Mouse (Mus musculus) spleen, postnatal 36 days (tissue): ENCODE results near the gene Abhd14b.
A peak's percentile ranks its signal among the peaks of the same experiment; 100 is the strongest.

Experiments
- DNase-seq, 2 experiments: peaks; one replicate each; pipeline ENCODE4 v3.0.0; 2022; ENCODE audit warnings: low spot score in 2 of 2, mixed read lengths in 1 of 2

The Abhd14b gene

DNA sequence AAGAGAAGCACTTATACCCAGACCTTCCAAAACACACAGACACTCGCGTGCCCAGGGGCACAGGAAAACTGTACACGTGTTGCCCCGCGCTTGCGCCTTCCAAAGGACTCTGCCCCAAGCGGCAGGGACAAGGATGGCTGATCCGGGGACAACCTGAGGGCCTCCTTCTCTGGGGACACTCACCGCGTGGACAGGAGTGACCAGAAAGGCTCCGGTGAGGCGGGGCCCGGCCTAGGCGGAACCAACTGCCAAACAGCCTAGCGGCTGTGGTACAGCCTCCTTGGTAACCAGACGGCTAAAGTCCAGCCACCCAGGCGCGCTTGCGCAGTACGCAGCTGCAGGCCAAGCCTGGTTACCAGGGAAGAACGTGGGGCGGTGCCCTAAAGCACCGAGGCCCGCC, at the start of gene Abhd14b, which contains the start of gene Abhd14a:
Abhd14b (plus strand) TSS at position 112 of the 400 bp plus-strand sequence.
Abhd14a (minus strand) TSS at position 331 of the 400 bp plus-strand sequence.
- DNase-seq: peak; percentile 86

DNA sequence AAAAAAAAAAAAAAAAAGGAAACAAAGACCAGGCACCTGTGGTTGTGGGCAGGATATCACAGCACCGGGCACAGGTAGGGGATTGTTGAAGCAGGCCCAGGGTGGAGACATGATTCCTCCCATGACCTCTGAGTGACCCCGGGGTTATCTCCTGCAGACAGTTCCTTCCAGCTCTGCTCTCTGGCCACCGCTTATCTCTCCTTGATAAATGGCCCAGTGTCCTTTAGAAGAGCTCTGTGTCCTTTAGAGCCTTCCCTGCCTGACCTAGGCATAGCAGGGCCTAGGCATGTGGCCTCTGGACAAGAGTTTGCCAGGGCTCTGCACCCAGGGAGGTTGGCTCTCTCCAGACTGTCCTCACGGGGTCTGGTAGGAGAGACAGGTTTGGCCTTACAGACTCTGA, 49.5 kb upstream of the Abhd14b start:
- DNase-seq: no peak

GRCm38 (mm10) chr9:106398667-106399311, 48.5 kb upstream of the Abhd14b start:
- peak in 1 of 2 experiments; percentile 62 for DNase-seq

GRCm38 (mm10) chr9:106399808-106400207, 47.5 kb upstream of the Abhd14b start:
- no peak for DNase-seq

DNA sequence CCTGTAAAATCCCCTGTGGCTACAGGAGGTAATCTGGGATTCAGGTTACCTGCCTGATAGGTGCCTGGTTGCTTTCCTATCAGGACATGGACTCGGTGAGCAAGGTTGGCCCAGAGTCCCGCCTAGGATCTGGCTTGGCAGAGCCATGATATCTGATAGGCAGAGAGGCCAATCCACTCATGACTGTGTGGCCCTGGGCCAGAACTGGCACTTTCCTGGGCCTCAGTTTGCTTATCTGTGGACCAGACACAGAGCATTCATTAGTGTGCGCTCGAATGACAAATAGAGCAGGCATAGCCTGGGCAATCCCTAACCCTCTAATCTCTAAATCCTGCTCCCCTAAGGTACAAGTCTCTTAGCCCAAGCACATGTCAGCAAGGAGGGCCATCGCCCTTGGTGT, 45.1 kb upstream of the Abhd14b start:
- peak in 1 of 2 experiments; percentile 39 for DNase-seq

DNA sequence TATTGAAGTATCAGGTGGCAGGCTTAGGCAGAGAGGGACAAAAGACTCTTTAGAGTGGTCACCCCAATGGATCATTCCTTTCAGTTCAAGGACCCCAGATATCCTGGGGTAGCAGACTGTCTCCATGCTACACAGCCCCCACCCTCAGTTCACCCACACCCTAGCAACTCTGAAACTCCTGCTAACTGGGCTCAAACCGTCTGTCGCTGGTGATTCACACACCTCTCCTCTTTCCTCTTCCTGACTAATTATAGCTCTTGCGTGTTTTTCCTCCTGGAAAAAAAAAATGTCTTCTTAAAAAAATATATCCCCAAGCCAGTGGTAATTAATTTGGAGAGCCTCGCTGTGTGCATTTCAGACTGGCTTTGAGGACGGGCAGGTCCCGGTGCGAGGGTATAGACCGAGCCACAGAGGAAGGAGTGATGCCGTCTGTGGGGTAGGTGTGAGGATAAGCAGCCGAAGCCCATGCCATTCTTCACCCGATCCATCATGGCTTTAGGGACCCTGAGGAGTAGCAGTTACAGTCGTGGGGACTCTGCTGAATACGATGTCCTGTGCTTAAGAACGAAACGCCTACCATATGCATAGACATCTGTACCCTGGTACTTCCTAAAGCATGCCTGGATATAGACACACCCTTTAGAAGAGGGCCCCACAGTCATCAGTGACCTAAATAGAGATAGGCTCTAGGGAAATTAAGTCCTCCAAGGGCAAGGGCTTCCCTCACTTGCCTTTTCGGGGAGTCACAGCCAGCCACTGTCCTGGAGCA, 44.5 kb upstream of the Abhd14b start:
- no peak for DNase-seq

DNA sequence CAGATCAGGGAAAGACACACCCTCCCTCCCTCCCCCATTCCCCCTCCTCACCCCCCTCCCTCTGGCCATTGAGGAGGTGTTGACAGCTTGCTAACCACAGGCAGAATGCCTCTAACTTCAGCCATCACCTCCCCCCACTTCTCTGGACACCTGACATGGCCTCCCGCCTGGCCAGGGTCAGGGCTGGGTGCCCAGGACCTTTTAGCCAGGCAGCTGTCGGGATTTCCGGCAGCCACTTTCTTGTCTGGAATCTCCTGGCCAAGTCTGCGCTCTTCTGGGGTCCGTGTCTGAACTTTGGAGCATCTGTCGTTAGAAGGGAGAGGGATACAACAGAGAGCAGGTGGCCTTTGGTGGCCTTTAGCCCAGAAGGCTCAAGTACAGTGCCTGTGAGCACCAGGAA, 42.0 kb upstream of the Abhd14b start:
- DNase-seq: no peak

DNA sequence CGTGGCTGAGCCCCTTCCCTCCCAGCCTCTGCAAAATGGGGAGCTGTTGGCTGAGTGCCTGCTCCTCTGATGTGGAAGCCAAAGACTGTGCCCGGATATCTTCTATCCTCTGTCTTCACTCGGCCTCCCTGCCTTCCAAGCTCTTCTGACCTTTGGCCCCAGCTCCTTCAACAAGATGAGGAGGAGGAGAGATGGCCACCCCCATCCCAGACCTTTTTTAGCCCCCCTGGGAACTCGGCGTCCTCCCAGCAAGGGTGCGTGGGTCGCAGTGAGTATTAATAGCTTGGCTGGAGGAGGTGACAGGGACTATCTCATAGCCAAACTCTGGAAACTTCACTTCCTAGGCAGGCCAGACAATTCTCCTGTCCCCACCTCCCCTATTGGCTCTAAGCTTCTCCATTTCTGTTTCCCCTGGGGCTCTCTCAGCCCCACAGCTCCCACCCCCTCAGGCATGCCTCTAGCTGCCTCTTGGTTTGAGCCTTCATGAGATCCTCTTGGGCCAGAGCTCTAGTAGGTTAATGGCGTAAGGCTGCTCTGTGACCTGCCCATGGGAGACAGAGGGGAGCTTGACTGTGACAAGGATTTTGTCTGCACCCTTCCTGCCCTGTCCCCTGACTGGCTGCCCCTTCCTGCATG, 40.7 kb upstream of the Abhd14b start:
- DNase-seq: no peak

GRCm38 (mm10) chr9:106409096-106409495, 38.2 kb upstream of the Abhd14b start:
- DNase-seq: no peak

GRCm38 (mm10) chr9:106410086-106410650, 37.1 kb upstream of the Abhd14b start:
- no peak for DNase-seq

GRCm38 (mm10) chr9:106411091-106411594, 36.1 kb upstream of the Abhd14b start:
- DNase-seq: peak; percentile 49 to 50

- DNase-seq: no peak
Measured at GRCm38 (mm10) chr9:106411729-106412128, 35.5 kb upstream of the Abhd14b start.

DNA sequence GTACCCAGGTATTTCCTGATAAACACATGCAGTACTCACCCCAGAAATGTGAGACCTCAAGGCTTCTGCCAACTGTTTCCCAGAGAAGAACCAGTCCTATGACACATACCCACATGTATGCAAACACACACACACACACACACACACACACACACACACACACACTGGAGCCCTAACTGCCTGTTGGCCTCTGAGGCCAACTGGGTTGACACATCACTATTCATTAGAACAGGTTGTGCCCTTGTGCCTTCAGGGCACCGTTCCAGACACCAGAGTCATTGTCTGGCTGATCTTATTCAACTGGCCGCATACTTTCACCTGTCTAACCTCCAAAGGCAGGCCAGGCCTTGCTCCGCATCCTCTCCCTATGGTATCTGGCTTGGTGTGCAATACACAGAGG, 35.0 kb upstream of the Abhd14b start:
- no peak for DNase-seq

GRCm38 (mm10) chr9:106413606-106414005, 33.7 kb upstream of the Abhd14b start:
- no peak for DNase-seq

DNA sequence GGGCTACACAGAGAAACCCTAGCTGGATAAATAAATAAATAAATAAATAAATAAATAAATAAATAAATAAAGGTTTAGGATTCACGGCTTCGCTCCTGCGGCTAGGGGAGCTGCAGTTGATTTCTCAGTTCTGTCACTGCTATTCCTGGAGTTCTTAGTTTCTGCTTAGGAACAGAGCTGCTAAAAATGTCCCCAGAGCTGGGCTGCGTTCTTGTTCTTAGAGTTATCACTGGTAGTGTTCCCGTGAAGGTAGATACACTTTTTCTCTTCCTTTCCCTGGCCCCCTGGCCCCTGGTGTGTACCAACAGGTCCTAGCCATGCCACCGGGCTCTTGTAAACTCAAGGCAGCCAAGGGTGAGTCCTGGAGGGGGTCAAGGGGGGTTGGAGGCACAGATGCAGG, 30.4 kb upstream of the Abhd14b start:
- no peak for DNase-seq

DNA sequence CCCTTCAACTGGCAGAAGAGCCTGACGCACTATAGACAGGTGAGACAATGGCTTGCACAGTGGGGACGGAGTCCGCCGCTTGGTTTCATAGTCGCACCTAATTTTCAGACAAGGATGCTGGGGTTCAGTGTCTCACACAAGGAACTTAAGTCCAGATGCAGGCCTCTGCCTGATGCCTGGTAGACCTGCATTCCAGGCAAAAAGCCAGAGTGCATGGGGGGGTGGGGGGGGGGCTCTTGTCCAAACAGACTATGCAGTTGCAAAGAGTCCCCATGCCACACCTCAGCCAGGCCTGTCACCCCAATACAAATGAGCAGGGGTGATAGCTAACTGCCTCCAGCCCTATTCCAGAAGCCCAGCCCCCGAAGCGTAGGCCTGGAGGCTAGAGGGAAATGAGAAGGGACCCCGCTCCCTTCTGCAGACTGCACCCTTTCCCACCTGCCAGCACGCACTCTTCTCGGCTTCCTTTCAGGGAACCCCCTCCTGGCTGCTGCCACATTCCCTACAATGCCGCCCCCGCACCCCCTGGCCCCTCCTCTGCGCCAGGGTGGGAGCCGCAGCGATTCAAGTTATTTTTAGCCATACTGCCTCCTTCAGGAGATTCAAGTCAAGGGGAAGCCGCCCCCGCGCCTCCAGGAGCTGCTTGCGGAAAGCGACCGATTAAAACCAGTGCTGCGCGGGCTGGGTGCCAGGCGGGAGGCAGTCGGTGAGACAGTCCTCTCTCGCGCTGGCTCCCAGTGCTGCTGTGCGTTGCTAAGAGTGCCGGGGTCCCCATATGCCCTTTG, 29.2 kb upstream of the Abhd14b start:
- no peak for DNase-seq

DNA sequence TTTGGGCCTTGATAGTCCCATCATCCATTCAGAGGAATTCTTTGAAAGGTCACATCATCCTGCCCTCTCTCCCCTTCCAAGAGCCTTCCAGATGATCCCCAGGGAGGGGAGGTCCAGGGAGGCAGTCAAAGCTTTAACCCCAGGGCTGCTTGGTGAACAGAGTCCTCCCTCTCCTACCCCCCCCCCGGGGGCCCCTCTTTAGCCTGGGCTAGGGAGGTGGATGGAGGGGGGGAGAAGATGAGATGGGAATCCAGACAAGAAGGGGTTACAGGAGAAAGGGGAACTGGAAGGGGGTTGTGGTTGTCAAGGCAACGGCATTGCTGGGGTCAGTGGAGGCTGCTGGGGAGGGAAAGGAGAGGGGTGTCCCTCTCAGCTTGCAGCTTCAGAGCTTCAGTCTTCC, 26.7 kb upstream of the Abhd14b start:
- DNase-seq: peak in 1 of 2 experiments; percentile 27

DNA sequence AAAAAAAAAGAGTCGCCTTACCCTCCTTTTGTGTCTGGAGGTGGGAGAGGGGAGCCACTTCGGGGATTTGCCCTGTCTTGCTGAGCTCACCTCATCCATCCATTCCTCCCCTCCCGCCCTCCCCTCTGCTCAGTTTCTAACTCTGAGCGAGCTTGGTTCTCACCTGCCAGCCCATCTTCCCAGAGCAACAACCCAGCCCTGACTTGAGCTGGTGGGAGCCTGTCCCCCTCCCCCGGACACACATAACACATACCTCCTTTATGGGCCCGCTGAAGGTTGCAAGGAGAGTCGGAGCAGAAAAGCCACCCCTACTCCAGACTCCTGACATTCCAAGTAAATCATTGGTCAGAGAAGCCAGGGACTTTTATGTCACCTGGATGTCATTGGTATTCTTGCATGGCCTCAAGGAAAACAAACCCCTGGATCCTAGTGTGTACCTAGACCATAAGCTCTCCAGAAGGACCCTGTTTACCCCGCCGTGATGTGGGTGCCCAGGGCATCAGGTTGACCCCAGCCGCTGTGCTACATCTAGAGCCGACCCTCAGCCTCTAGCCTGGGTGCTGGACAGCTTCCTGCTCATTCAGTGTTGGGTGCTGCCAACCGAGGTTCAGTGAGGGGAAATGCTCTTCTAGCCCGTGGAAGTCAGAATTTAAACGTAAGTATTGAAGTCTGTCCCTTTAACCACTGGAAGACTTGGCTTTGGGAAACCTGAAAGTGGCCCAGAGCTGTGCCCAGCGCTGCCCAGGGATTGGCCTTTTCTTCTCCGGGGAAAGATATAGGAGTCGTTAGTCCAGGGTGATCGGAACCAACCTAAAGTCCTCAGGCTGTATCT, 26.0 kb upstream of the Abhd14b start:
- no peak for DNase-seq

DNA sequence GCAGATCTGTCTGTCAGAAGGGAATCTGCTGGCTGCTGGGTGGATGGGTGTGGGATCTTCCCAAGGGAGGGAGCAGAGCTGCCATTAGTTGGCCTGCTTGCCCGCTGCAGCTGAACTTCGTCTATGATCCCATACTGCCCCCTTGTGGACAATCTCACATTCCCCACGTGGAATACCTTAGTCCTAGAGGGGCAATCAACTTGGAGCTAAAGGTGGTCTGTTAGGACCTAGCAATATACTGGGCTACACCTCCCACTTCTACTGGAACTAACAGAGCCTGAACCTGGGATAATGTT, 25.4 kb upstream of the Abhd14b start:
- peak; percentile 72 to 79 for DNase-seq

DNA sequence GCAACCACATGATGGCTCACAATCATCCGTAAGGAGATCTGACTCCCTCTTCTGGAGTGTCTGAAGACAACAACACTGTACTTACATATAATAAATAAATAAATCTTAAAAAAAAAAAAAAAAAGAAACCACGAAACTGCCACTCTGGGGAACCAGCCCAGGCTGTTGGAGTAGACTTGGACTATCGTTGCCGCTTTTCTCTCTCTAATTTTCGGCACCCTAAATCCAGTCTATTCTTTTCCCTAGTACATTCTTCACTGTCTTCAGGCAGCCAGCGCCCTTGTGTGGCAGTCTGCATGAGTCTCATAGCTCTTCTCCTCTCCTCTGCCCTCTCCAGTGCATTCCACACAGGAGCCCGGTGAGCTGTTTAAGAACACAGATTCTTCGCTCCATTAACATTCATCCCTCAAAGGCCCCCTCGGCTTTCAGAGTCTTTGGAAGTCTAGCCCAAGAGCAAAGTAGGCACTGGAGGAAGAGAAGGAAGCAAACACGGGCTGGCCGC, 18.5 kb upstream of the Abhd14b start:
- no peak for DNase-seq
